Mouse (Mus musculus): ENCODE results near the gene Mlxip. TPM values are rescaled to one million over a fixed set of nuclear protein-coding genes. Genes with fewer than 3 reads are reported as not detected.

Mlxip gene
- polyA plus RNA-seq (2014; fragmentation: Nextera tagmentation; extraction: Ambion mirVana) = 13.7 and 14.0 TPM in 2 replicates

DNA sequence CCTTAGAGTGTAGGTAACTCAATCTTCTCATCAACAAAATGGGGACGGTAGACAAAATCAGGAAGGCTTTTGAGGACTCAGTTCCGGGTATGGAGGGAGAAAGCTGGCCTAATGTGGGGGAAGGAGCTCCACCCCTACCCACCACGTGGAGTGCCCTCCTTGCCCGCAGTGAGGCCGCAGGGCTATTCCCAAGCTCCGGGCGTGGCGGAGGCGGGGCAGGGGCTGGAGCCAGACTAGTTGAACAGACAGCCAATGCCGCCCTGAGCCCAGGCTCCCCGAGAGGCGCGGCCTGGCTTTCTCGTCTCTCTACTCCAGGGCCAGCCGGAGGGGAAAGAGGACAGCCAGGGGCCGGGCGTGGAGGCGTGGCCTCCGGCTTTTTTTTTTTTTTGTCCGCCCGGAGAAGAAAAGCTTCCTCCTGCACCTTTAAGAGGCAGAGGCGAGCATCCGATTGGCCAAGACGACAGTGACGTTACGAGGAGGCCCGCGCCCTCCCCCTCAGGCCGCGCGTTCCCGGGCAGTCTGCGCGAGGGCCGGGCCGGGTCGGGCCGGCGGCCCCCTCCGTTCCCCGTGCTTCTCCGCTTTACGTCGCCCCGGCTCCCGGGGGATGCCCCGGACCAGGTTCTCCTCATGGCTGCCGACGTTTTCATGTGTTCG is at the start of gene Mlxip:
Gene Mlxip, plus strand, starts transcription at position 496 of the 654 bp plus-strand sequence.
- Histone ChIP-seq H3K9ac (ENCODE audit: low read depth, low read length) (peak within 1 kb of the TSS; percentile 93), H3K27ac (ENCODE audit: low read depth, low read length) (peak within 1 kb of the TSS; percentile 76), H3K9me3 (ENCODE audit: control insufficient read depth, low read length) (no peaks in the 10 kb centered on the region), H3K36me3 (ENCODE audit: control insufficient read depth, insufficient read depth, low read length) (no peaks in the 10 kb centered on the region), H3K4me1 (replicated peaks; ENCODE audit: control insufficient read depth, insufficient read depth, low read length) (peaks cover 37% of the 10 kb centered on the region), H3K4me2 (peak within 1 kb of the TSS; percentile 87), H3K27me3 (replicated peaks; ENCODE audit: control insufficient read depth, insufficient read depth, low read length) (no peaks in the 10 kb centered on the region), H3K4me3 (ENCODE audit: low read depth, low read length) (peak within 1 kb of the TSS; percentile 97)
- peak; percentile 95 for ATAC-seq (replicated peaks; ENCODE audit: low FRiP score)
- WGBS = under 1% methylated on average over 49 of the region's 50 CpGs
- peak; percentile 97 for DNase-seq (ENCODE audit: low spot score)

DNA sequence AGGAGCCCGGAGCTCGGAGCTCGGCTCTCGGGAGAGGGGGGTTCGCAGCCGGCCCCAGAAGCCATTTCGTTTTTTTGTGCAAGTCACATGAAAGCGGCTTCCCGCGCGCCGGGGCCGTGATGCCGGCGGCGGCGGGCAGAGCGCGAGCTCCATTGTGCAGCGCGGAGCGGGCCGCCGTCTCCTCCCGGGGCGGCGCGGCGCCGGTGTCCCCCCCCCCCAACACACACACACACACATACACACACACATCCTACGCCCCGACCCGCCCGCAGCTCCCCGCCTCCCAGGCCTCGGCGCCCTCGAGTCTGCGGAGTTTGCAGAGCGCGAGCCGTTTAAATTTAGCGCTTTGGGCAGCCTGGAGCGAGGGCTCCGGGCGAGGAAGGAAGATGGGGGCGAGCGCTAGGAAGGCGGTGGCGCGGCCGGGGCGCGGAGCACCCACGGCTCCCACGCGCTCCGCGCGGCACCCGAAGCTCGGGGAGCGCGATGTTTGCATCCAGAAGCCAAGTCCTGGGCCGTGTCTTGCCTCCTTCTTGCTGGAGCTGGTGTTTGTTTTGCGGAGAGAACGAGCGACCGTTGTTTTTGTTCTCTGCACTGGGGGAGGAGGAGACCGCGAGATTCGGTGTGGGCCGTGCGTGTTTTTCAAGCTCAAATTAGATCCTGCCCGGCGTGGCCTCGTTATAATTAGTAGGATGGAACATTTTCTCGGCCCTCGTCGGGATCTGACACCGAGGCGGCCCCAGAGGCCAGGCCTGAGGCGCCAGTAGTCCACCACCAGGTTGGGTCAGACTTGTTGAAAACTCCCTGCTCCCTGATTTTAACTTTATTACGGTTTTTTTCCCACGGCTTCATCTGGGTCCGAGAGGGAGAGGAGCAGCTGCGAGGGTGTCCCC is 49.4 kb upstream of the Mlxip start:
- Histone ChIP-seq H3K4me2 (peak overlapping the region; percentile 97), H3K27me3 (replicated peaks; ENCODE audit: control insufficient read depth, insufficient read depth, low read length) (no peaks in the 10 kb centered on the region), H3K4me3 (ENCODE audit: low read depth, low read length) (peak overlapping the region; percentile 97), H3K4me1 (replicated peaks; ENCODE audit: control insufficient read depth, insufficient read depth, low read length) (peaks cover 19% of the 10 kb centered on the region), H3K36me3 (ENCODE audit: control insufficient read depth, insufficient read depth, low read length) (no peaks in the 10 kb centered on the region), H3K27ac (ENCODE audit: low read depth, low read length) (peak overlapping the region; percentile 97), H3K9me3 (ENCODE audit: control insufficient read depth, low read length) (no peaks in the 10 kb centered on the region), H3K9ac (ENCODE audit: low read depth, low read length) (peak overlapping the region; percentile 97)
- ATAC-seq (replicated peaks; ENCODE audit: low FRiP score) = peak; percentile 40
- DNase-seq (ENCODE audit: low spot score) = peak; percentile 77
- WGBS = under 1% methylated on average over 79 of the region's 87 CpGs

DNA sequence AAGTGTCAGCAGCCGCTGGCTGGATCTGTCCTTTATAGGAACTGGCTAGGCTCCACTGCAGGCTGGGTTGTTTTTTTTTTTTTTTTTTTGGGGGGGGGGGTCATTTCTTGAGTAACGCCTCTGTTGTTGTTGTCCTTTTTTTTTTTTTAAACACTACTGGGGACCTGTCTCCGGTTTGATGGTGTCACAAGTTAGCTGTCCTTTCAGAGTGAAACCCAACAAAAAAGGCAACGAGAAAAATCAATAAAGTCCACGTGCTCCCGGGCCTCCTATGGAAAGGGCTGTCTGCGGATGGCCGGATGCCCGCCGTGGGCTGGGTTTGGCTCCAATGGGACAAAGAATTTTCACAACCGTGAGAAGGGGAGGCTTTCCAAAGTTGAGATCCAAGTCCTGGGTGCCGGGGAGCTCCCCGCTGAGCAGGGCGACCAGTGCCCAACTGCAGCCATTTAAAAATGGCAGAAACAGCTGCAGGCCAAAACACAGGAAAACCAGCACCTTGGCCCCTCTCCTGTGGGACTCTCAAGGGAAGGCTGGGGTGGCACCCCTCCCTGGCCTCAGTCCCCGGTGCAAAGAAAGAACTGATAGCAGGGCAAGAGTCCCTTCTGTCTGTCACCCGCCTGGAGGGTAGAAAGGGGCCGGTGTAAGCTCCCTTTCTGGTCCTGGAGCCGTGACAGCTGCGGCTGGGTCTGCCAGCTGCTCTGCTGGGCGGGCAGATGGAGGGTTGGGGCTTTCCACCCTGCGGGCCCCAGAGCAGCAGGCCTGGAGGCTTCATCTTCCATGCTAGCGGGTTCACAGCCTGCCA is 48.5 kb upstream of the Mlxip start:
- Histone ChIP-seq H3K27me3 (replicated peaks; ENCODE audit: control insufficient read depth, insufficient read depth, low read length) (no peaks in the 10 kb centered on the region), H3K27ac (ENCODE audit: low read depth, low read length) (peak overlapping the region; percentile 97), H3K4me3 (ENCODE audit: low read depth, low read length) (peak overlapping the region; percentile 97), H3K9me3 (ENCODE audit: control insufficient read depth, low read length) (no peaks in the 10 kb centered on the region), H3K9ac (ENCODE audit: low read depth, low read length) (peak overlapping the region; percentile 97), H3K4me2 (peak overlapping the region; percentile 97), H3K36me3 (ENCODE audit: control insufficient read depth, insufficient read depth, low read length) (no peaks in the 10 kb centered on the region), H3K4me1 (replicated peaks; ENCODE audit: control insufficient read depth, insufficient read depth, low read length) (peaks cover 23% of the 10 kb centered on the region)
- 0 out of 2 replicates have a peak, but pooled peaks have one; percentile 13 for ATAC-seq (replicated peaks; ENCODE audit: low FRiP score)
- DNase-seq (ENCODE audit: low spot score) = peak; percentile 73
- WGBS = 3% methylated on average over 22 of the region's 22 CpGs

DNA sequence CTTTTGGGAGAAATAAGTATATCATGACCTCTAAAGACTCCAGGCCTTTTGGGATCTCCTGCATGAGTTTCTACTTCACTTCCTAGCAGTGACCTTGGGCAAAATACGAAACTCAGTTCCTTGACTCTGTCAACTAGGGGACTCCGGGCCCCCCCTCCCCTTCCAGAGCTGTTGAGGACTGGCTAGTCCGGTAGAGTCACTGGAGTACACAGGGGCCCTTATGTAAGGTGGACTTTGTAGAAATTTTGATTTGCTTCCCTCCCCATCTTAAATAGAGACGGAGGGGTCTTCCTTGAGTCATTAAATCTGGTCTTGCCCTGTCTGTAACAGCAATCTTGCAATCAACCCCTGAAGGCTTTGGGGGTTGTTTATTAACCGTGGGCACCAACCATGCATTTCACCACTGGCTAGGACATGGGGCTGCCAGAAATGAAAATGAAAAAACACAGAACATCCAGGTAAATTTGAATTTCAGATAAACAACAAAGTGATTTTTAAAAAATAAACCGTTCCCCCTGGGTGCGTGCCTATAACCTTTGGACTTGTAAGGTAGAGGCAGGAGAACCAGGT is 47.8 kb upstream of the Mlxip start:
- no peak for DNase-seq (ENCODE audit: low spot score)
- Histone ChIP-seq H3K27me3 (replicated peaks; ENCODE audit: control insufficient read depth, insufficient read depth, low read length) (no peaks in the 10 kb centered on the region), H3K36me3 (ENCODE audit: control insufficient read depth, insufficient read depth, low read length) (no peaks in the 10 kb centered on the region), H3K4me2 (peak overlapping the region; percentile 97), H3K9ac (ENCODE audit: low read depth, low read length) (peak overlapping the region; percentile 97), H3K4me1 (replicated peaks; ENCODE audit: control insufficient read depth, insufficient read depth, low read length) (peaks cover 23% of the 10 kb centered on the region), H3K27ac (ENCODE audit: low read depth, low read length) (peak overlapping the region; percentile 58), H3K4me3 (ENCODE audit: low read depth, low read length) (peak overlapping the region; percentile 97), H3K9me3 (ENCODE audit: control insufficient read depth, low read length) (no peaks in the 10 kb centered on the region)
- WGBS = 77% methylated on average over 7 of the region's 7 CpGs
- ATAC-seq (replicated peaks; ENCODE audit: low FRiP score) = no peak

DNA sequence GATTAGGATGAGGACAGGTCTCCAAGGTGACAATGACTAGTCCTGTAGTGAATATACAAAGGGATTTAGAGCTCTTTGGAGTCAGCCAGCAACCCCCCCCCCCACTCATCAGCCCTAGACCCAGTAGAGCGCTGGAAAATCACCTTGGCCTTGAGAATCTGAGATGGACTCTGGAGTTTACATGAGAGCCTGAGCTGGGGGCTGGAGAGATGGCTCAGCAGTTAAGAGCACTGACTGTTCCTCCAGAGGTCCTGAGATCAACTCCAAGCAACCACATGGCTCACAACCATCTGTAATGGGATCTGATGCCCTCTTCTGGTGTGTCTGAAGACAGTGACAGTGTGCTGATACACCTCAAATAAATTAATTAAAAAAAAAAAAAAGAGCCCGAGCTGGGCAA is 46.6 kb upstream of the Mlxip start:
- no peak overlapping the region for H3K9ac ChIP-seq (ENCODE audit: low read depth, low read length)
- WGBS = 87% methylated on average over 2 of the region's 2 CpGs
- peaks cover 23% of the 10 kb centered on the region for H3K4me1 ChIP-seq (replicated peaks; ENCODE audit: control insufficient read depth, insufficient read depth, low read length)
- no peaks in the 10 kb centered on the region for H3K27me3 ChIP-seq (replicated peaks; ENCODE audit: control insufficient read depth, insufficient read depth, low read length)
- H3K9me3 ChIP-seq (ENCODE audit: control insufficient read depth, low read length) = no peaks in the 10 kb centered on the region
- H3K27ac ChIP-seq (ENCODE audit: low read depth, low read length) = no peak overlapping the region
- H3K4me2 ChIP-seq = no peak overlapping the region
- H3K4me3 ChIP-seq (ENCODE audit: low read depth, low read length) = no peak overlapping the region
- ATAC-seq (replicated peaks; ENCODE audit: low FRiP score) (no peak), DNase-seq (ENCODE audit: low spot score) (no peak)
- H3K36me3 ChIP-seq (ENCODE audit: control insufficient read depth, insufficient read depth, low read length) = 0 out of 2 replicates have a peak, but pooled peaks cover 3% of the 10 kb centered on the region

DNA sequence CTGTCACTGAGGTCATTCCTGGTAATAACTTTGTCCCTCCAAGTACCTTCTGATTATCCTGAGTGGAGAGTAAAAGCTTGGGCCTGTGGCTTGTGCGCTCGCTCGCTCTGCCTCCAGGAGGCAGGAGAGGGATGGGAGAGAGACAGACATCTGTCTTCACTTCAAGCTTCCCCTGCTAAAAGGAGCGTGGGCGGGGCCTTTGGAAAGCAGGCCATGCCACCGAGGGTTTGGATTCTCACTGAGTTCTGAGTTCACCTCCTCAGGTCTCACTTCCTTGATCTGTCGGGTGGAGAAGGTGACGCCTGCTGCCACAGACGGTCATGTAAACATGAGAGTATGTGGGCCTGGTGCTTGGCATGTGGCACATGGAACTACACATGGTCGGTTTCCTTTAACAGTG is 44.2 kb upstream of the Mlxip start:
- no peak overlapping the region for H3K27ac ChIP-seq (ENCODE audit: low read depth, low read length)
- H3K27me3 ChIP-seq (replicated peaks; ENCODE audit: control insufficient read depth, insufficient read depth, low read length) = no peaks in the 10 kb centered on the region
- H3K4me3 ChIP-seq (ENCODE audit: low read depth, low read length) = no peak overlapping the region
- peaks cover 3% of the 10 kb centered on the region; the same call in 1 of the 2 replicates for H3K36me3 ChIP-seq (ENCODE audit: control insufficient read depth, insufficient read depth, low read length)
- H3K4me2 ChIP-seq = no peak overlapping the region
- 59% methylated on average over 10 of the region's 10 CpGs for WGBS
- no peak for DNase-seq (ENCODE audit: low spot score)
- no peak overlapping the region for H3K9ac ChIP-seq (ENCODE audit: low read depth, low read length)
- H3K4me1 ChIP-seq (replicated peaks; ENCODE audit: control insufficient read depth, insufficient read depth, low read length) = peaks cover 19% of the 10 kb centered on the region
- no peaks in the 10 kb centered on the region for H3K9me3 ChIP-seq (ENCODE audit: control insufficient read depth, low read length)
- no peak for ATAC-seq (replicated peaks; ENCODE audit: low FRiP score)

DNA sequence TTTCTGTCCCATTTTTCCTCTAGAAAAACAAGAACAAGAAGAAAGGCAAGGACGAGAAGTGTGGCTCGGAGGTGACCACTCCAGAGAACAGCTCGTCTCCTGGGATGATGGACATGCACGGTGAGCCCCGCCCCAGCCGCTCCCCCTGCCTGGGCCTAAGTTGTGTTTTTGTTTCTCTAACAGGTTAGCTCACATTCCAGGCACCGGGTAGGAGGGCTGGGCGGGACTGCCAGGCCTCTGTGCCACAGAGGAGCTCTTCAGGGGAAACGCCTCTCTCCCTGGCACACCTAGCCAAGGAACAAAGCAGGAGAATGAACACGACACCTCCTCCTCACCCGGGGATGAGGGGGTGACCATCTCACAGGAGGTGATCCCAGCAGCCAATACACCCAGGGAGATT is 38.7 kb upstream of the Mlxip start:
- DNase-seq (ENCODE audit: low spot score) = no peak
- Histone ChIP-seq H3K27ac (ENCODE audit: low read depth, low read length) (no peak overlapping the region), H3K9me3 (ENCODE audit: control insufficient read depth, low read length) (no peaks in the 10 kb centered on the region), H3K9ac (ENCODE audit: low read depth, low read length) (no peak overlapping the region), H3K27me3 (replicated peaks; ENCODE audit: control insufficient read depth, insufficient read depth, low read length) (no peaks in the 10 kb centered on the region), H3K4me1 (replicated peaks; ENCODE audit: control insufficient read depth, insufficient read depth, low read length) (no peaks in the 10 kb centered on the region), H3K4me2 (no peak overlapping the region), H3K36me3 (ENCODE audit: control insufficient read depth, insufficient read depth, low read length) (peaks cover 20% of the 10 kb centered on the region), H3K4me3 (ENCODE audit: low read depth, low read length) (no peak overlapping the region)
- ATAC-seq (replicated peaks; ENCODE audit: low FRiP score) = no peak
- 81% methylated on average over 11 of the region's 11 CpGs for WGBS

DNA sequence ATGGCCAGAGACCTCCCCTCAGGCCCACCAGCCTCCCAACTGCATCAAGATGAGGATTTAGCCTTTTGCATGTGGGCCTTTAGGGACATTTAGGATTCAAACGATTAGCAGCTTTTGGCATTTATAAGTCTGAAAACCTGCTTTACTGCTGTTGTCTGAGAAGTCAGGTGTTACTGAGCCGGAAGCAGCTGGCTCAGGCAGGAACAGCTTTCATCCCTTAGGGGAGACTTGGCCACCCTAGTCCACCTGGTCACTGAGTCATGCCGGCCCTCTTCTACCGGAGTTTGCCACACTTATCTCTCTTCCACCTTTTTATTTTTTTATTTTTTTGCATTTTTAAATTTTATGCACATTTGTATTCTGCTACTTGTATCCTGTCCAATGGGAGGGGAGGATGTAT is 37.3 kb upstream of the Mlxip start:
- no peak overlapping the region for H3K27ac ChIP-seq (ENCODE audit: low read depth, low read length)

More for the DNA sequence above, 37.3 kb upstream of the Mlxip start:
- H3K9ac ChIP-seq (ENCODE audit: low read depth, low read length) = no peak overlapping the region
- peaks cover 27% of the 10 kb centered on the region for H3K36me3 ChIP-seq (ENCODE audit: control insufficient read depth, insufficient read depth, low read length)
- H3K27me3 ChIP-seq (replicated peaks; ENCODE audit: control insufficient read depth, insufficient read depth, low read length) = no peaks in the 10 kb centered on the region
- ATAC-seq (replicated peaks; ENCODE audit: low FRiP score) (no peak), DNase-seq (ENCODE audit: low spot score) (no peak)
- no peak overlapping the region for H3K4me3 ChIP-seq (ENCODE audit: low read depth, low read length)
- WGBS = 87% methylated on average over 4 of the region's 4 CpGs
- H3K4me2 ChIP-seq = no peak overlapping the region
- H3K4me1 ChIP-seq (replicated peaks; ENCODE audit: control insufficient read depth, insufficient read depth, low read length) = no peaks in the 10 kb centered on the region
- no peaks in the 10 kb centered on the region for H3K9me3 ChIP-seq (ENCODE audit: control insufficient read depth, low read length)
